Mouse (Mus musculus): ENCODE results near the gene Rpl3.
A peak's percentile ranks its signal among the peaks of the same experiment; 100 is the strongest.

Gene Rpl3

GRCm38 (mm10) chr15:80083740-80084139 is 7.9 kb downstream of the Rpl3 start:
- DNase-seq (ENCODE audit: low read depth, low spot score) = no peak
- no peaks in the 10 kb centered on the region for H3K27me3 ChIP-seq (ENCODE audit: control insufficient read depth, insufficient read depth, low read length, poor library complexity, severe bottlenecking)
- H3K36me3 ChIP-seq (ENCODE audit: control insufficient read depth, insufficient read depth, low read length, poor library complexity, severe bottlenecking) = peaks cover 13% of the 10 kb centered on the region

GRCm38 (mm10) chr15:80083276-80083731 is 8.4 kb downstream of the Rpl3 start:
- peak; percentile 100 for DNase-seq (ENCODE audit: low read depth, low spot score)
- no peaks in the 10 kb centered on the region for H3K27me3 ChIP-seq (ENCODE audit: control insufficient read depth, insufficient read depth, low read length, poor library complexity, severe bottlenecking)
- peaks cover 15% of the 10 kb centered on the region for H3K36me3 ChIP-seq (ENCODE audit: control insufficient read depth, insufficient read depth, low read length, poor library complexity, severe bottlenecking)

- DNase-seq (ENCODE audit: low read depth, low spot score) = peak; percentile 47
- Histone ChIP-seq H3K36me3 (ENCODE audit: control insufficient read depth, insufficient read depth, low read length, poor library complexity, severe bottlenecking) (peaks cover 16% of the 10 kb centered on the region), H3K27me3 (ENCODE audit: control insufficient read depth, insufficient read depth, low read length, poor library complexity, severe bottlenecking) (no peaks in the 10 kb centered on the region)
These were observed 8.9 kb downstream of the Rpl3 start for GRCm38 (mm10) chr15:80082661-80083275.

GRCm38 (mm10) chr15:80081801-80082546 is 9.7 kb downstream of the Rpl3 start:
- peaks cover 16% of the 10 kb centered on the region for H3K36me3 ChIP-seq (ENCODE audit: control insufficient read depth, insufficient read depth, low read length, poor library complexity, severe bottlenecking)
- no peak for DNase-seq (ENCODE audit: low read depth, low spot score)
- no peaks in the 10 kb centered on the region for H3K27me3 ChIP-seq (ENCODE audit: control insufficient read depth, insufficient read depth, low read length, poor library complexity, severe bottlenecking)

- H3K36me3 ChIP-seq (ENCODE audit: control insufficient read depth, insufficient read depth, low read length, poor library complexity, severe bottlenecking) = peaks cover 16% of the 10 kb centered on the region
- peak; percentile 86 for DNase-seq (ENCODE audit: low read depth, low spot score)
- H3K27me3 ChIP-seq (ENCODE audit: control insufficient read depth, insufficient read depth, low read length, poor library complexity, severe bottlenecking) = no peaks in the 10 kb centered on the region
These were observed 10.7 kb downstream of the Rpl3 start for GRCm38 (mm10) chr15:80080711-80081615.

- Histone ChIP-seq H3K36me3 (ENCODE audit: control insufficient read depth, insufficient read depth, low read length, poor library complexity, severe bottlenecking) (peaks cover 16% of the 10 kb centered on the region), H3K27me3 (ENCODE audit: control insufficient read depth, insufficient read depth, low read length, poor library complexity, severe bottlenecking) (no peaks in the 10 kb centered on the region)
- DNase-seq (ENCODE audit: low read depth, low spot score) = no peak
These were observed 11.7 kb downstream of the Rpl3 start for GRCm38 (mm10) chr15:80079954-80080353.

GRCm38 (mm10) chr15:80079129-80079668 is 12.5 kb downstream of the Rpl3 start:
- no peak for DNase-seq (ENCODE audit: low read depth, low spot score)
- Histone ChIP-seq H3K36me3 (ENCODE audit: control insufficient read depth, insufficient read depth, low read length, poor library complexity, severe bottlenecking) (peaks cover 16% of the 10 kb centered on the region), H3K27me3 (ENCODE audit: control insufficient read depth, insufficient read depth, low read length, poor library complexity, severe bottlenecking) (no peaks in the 10 kb centered on the region)

- DNase-seq (ENCODE audit: low read depth, low spot score) = no peak
- Histone ChIP-seq H3K27me3 (ENCODE audit: control insufficient read depth, insufficient read depth, low read length, poor library complexity, severe bottlenecking) (no peaks in the 10 kb centered on the region), H3K36me3 (ENCODE audit: control insufficient read depth, insufficient read depth, low read length, poor library complexity, severe bottlenecking) (peaks cover 16% of the 10 kb centered on the region)
These were observed 13.4 kb downstream of the Rpl3 start for GRCm38 (mm10) chr15:80078058-80078814.

- Histone ChIP-seq H3K36me3 (ENCODE audit: control insufficient read depth, insufficient read depth, low read length, poor library complexity, severe bottlenecking) (peaks cover 13% of the 10 kb centered on the region), H3K27me3 (ENCODE audit: control insufficient read depth, insufficient read depth, low read length, poor library complexity, severe bottlenecking) (no peaks in the 10 kb centered on the region)
- peak; percentile 80 for DNase-seq (ENCODE audit: low read depth, low spot score)
These were observed 15.1 kb downstream of the Rpl3 start for GRCm38 (mm10) chr15:80076338-80077136.

- H3K27me3 ChIP-seq (ENCODE audit: control insufficient read depth, insufficient read depth, low read length, poor library complexity, severe bottlenecking) = no peaks in the 10 kb centered on the region
- DNase-seq (ENCODE audit: low read depth, low spot score) = no peak
- peaks cover 13% of the 10 kb centered on the region for H3K36me3 ChIP-seq (ENCODE audit: control insufficient read depth, insufficient read depth, low read length, poor library complexity, severe bottlenecking)
These were observed 15.8 kb downstream of the Rpl3 start for GRCm38 (mm10) chr15:80075733-80076337.

GRCm38 (mm10) chr15:80075374-80075694 is 16.3 kb downstream of the Rpl3 start:
- no peak for DNase-seq (ENCODE audit: low read depth, low spot score)
- H3K27me3 ChIP-seq (ENCODE audit: control insufficient read depth, insufficient read depth, low read length, poor library complexity, severe bottlenecking) = no peaks in the 10 kb centered on the region
- H3K36me3 ChIP-seq (ENCODE audit: control insufficient read depth, insufficient read depth, low read length, poor library complexity, severe bottlenecking) = peaks cover 11% of the 10 kb centered on the region

GRCm38 (mm10) chr15:80074663-80075373 is 16.9 kb downstream of the Rpl3 start:
- no peak for DNase-seq (ENCODE audit: low read depth, low spot score)
- Histone ChIP-seq H3K27me3 (ENCODE audit: control insufficient read depth, insufficient read depth, low read length, poor library complexity, severe bottlenecking) (no peaks in the 10 kb centered on the region), H3K36me3 (ENCODE audit: control insufficient read depth, insufficient read depth, low read length, poor library complexity, severe bottlenecking) (peaks cover 9% of the 10 kb centered on the region)

GRCm38 (mm10) chr15:80073256-80073621 is 18.4 kb downstream of the Rpl3 start:
- Histone ChIP-seq H3K27me3 (ENCODE audit: control insufficient read depth, insufficient read depth, low read length, poor library complexity, severe bottlenecking) (no peaks in the 10 kb centered on the region), H3K36me3 (ENCODE audit: control insufficient read depth, insufficient read depth, low read length, poor library complexity, severe bottlenecking) (peaks cover under 1% of the 10 kb centered on the region; the same call in 1 of the 2 replicates)
- no peak for DNase-seq (ENCODE audit: low read depth, low spot score)
